Mouse (Mus musculus) heart, postnatal 36 days (tissue): ENCODE measurements around the gene Ssh2. TPM values are rescaled to one million over a fixed set of nuclear protein-coding genes. Genes with fewer than 3 reads are reported as not detected.

Source experiments
- DNase-seq, 2 experiments: peaks; one replicate each; pipeline ENCODE4 v3.0.0; 2021 to 2022
- intact Hi-C: fragments of 180-260 bp; cut with DNase I; formaldehyde crosslinking; loops from one replicate; pipeline ENCODE4 v1.15.1; 2025
- total RNA-seq, 2 experiments: library from RNA; stranded (reverse); gene quantifications; 2 replicates each; pipeline ENCODE4 v1.2.3; 2021

Ssh2 gene
- 10 to 100 TPM; 78.2 to 96.2 TPM for total RNA-seq

GRCm38 (mm10) chr11:77215951-77216760 lies at the start of gene Ssh2:
Ssh2 (plus strand) TSS chr11:77216287.
- intact Hi-C loops = loop anchor here (1.0 to 5.0 kb wide), 3 partner anchors 92 to 231 kb away; no protein-coding TSS in a partner anchor
- DNase-seq = peak; percentile 77 to 83

GRCm38 (mm10) chr11:77173731-77174130 lies 42.4 kb upstream of the Ssh2 start:
- intact Hi-C loops = no loop called here
- no peak for DNase-seq

GRCm38 (mm10) chr11:77174531-77174930 lies 41.6 kb upstream of the Ssh2 start:
- intact Hi-C loops = no loop called here
- DNase-seq = no peak

GRCm38 (mm10) chr11:77179771-77180170 lies 36.3 kb upstream of the Ssh2 start:
- DNase-seq = no peak
- intact Hi-C loops = no loop called here

- no peak for DNase-seq
- intact Hi-C loops = no loop called here
These were observed 35.2 kb upstream of the Ssh2 start for GRCm38 (mm10) chr11:77180886-77181285.

GRCm38 (mm10) chr11:77181528-77181927 lies 34.6 kb upstream of the Ssh2 start:
- intact Hi-C loops = no loop called here

GRCm38 (mm10) chr11:77182041-77182440 lies 34.0 kb upstream of the Ssh2 start:
- DNase-seq = no peak
- intact Hi-C loops = no loop called here

More at GRCm38 (mm10) chr11:77181528-77181927, 34.6 kb upstream of the Ssh2 start:
- DNase-seq = no peak

GRCm38 (mm10) chr11:77182616-77183015 lies 33.5 kb upstream of the Ssh2 start:
- intact Hi-C loops = no loop called here
- no peak for DNase-seq

GRCm38 (mm10) chr11:77184926-77185325 lies 31.2 kb upstream of the Ssh2 start:
- no peak for DNase-seq
- intact Hi-C loops = no loop called here

GRCm38 (mm10) chr11:77188868-77189267 lies 27.2 kb upstream of the Ssh2 start, which contains the start of gene Efcab5:
Efcab5 (minus strand) TSS chr11:77188968.
- no peak for DNase-seq
- intact Hi-C loops = no loop called here

- intact Hi-C loops = no loop called here
- no peak for DNase-seq
These were observed 22.7 kb upstream of the Ssh2 start for GRCm38 (mm10) chr11:77193410-77193809.

- DNase-seq = no peak
These were observed 22.0 kb upstream of the Ssh2 start for GRCm38 (mm10) chr11:77193941-77194553.

GRCm38 (mm10) chr11:77194762-77195161 lies 21.3 kb upstream of the Ssh2 start:
- intact Hi-C loops = no loop called here
- DNase-seq = no peak

More at GRCm38 (mm10) chr11:77193941-77194553, 22.0 kb upstream of the Ssh2 start:
- intact Hi-C loops = no loop called here

- DNase-seq = no peak
- intact Hi-C loops = no loop called here
These were observed 20.6 kb upstream of the Ssh2 start for GRCm38 (mm10) chr11:77195360-77196109.

- no peak for DNase-seq
- intact Hi-C loops = no loop called here
These were observed 19.6 kb upstream of the Ssh2 start for GRCm38 (mm10) chr11:77196181-77197143.

- no peak for DNase-seq
- intact Hi-C loops = no loop called here
These were observed 16.5 kb upstream of the Ssh2 start for GRCm38 (mm10) chr11:77199636-77200035.

- intact Hi-C loops = no loop called here
These were observed 15.4 kb upstream of the Ssh2 start for GRCm38 (mm10) chr11:77200703-77201102.

GRCm38 (mm10) chr11:77214142-77214692 lies 1.9 kb upstream of the Ssh2 start:
- DNase-seq = no peak
- intact Hi-C loops = loop anchor here (2.0 kb wide), 1 partner anchor 113 kb away; no protein-coding TSS in a partner anchor

More at GRCm38 (mm10) chr11:77200703-77201102, 15.4 kb upstream of the Ssh2 start:
- DNase-seq = no peak

GRCm38 (mm10) chr11:77214755-77215154 lies 1.3 kb upstream of the Ssh2 start:
- DNase-seq = peak; percentile 56 to 63
- intact Hi-C loops = loop anchor here (2.0 to 5.0 kb wide), 2 partner anchors 114 to 233 kb away; no protein-coding TSS in a partner anchor
